8 mouse cellular contexts compared by ENCODE assay signal in genomic region chr9:77753853-77754727, GRCm38 (mm10). TPM values are rescaled to one million over a fixed set of nuclear protein-coding genes. Genes with fewer than 3 reads are reported as not detected.
DNase-seq lines count a peak whose midpoint lies in the region; ATAC-seq and TF ChIP-seq lines count a peak whose summit lies in the region.

TSS of gene Gclc (plus strand) at chr9:77754535.

- H3K4me1 ChIP-seq in hindbrain, embryonic 10.5 days (replicated peaks), result peaks cover 31% of the 10 kb centered on the region
- peaks cover 18% of the 10 kb centered on the region for H3K4me1 ChIP-seq in lung, embryonic 16.5 days (replicated peaks; ENCODE audit: control insufficient read depth, insufficient read depth, low read length)
- peaks cover 12% of the 10 kb centered on the region for H3K4me1 ChIP-seq in thymus, adult 2 months (replicated peaks; ENCODE audit: control insufficient read depth, insufficient read depth, low read length)

- H3K9ac ChIP-seq in lung, embryonic 16.5 days (ENCODE audit: low read length), result peak within 1 kb of the TSS; percentile 83

- peak; percentile 85 for TF ChIP-seq POLR2A in thymus, adult 2 months (IDR thresholded peaks at IDR 0.05; ENCODE audit: control insufficient read depth, extremely low read depth, insufficient read depth, low read length, poor library complexity)

- peak; percentile 90 for DNase-seq in MN1 (ENCODE audit: low spot score)
- peak; percentile 92 for DNase-seq in cerebellum, adult 9-11 months
- DNase-seq in frontal cortex, adult 2 months (ENCODE audit: extremely low spot score in 1 of 2, low spot score in 1 of 2), result peak; percentile 72 to 92
- DNase-seq in hindbrain, embryonic 10.5 days (ENCODE audit: low spot score), result peak; percentile 92
- peak; percentile 92 for DNase-seq in layer of hippocampus, adult 9-11 months
- peak; percentile 80 for DNase-seq in ovary, adult 18-20 months (ENCODE audit: low spot score)
- peak; percentile 90 for DNase-seq in thymus, adult 2 months

- peak; percentile 83 for ATAC-seq in lung, embryonic 16.5 days (ENCODE audit: low read depth)

- 8% methylated on average over 53 of the region's 54 CpGs for WGBS in hindbrain, embryonic 10.5 days
- WGBS in lung, embryonic 16.5 days, result 7% methylated on average over 47 of the region's 54 CpGs
- WGBS in thymus, adult 2 months, result 10% methylated on average over 53 of the region's 54 CpGs

- H3K4me3 ChIP-seq in hindbrain, embryonic 10.5 days, result peak within 1 kb of the TSS; percentile 84
- peak within 1 kb of the TSS; percentile 86 for H3K4me3 ChIP-seq in lung, embryonic 16.5 days (ENCODE audit: low read length)
- H3K4me3 ChIP-seq in thymus, adult 2 months (ENCODE audit: control insufficient read depth, insufficient read depth, low read length), result peak within 1 kb of the TSS; percentile 91

- peaks cover 8% of the 10 kb centered on the region; the same call in 1 of the 2 replicates for H3K27me3 ChIP-seq in hindbrain, embryonic 10.5 days (ENCODE audit: insufficient read depth, poor library complexity, severe bottlenecking)
- no peaks in the 10 kb centered on the region for H3K27me3 ChIP-seq in lung, embryonic 16.5 days (ENCODE audit: control insufficient read depth, insufficient read depth, low read depth, low read length)
- H3K27me3 ChIP-seq in thymus, adult 2 months (ENCODE audit: control insufficient read depth, insufficient read depth, low read length), result no peaks in the 10 kb centered on the region

- H3K9me3 ChIP-seq in hindbrain, embryonic 10.5 days, result no peaks in the 10 kb centered on the region
- H3K9me3 ChIP-seq in lung, embryonic 16.5 days (ENCODE audit: control insufficient read depth, low read length), result no peaks in the 10 kb centered on the region

- no peak for TF ChIP-seq CTCF in thymus, adult 2 months (IDR thresholded peaks at IDR 0.05; ENCODE audit: borderline replicate concordance, control insufficient read depth, extremely low read depth, insufficient read depth, low read length, poor library complexity)

- H3K36me3 ChIP-seq in hindbrain, embryonic 10.5 days, result no peaks in the 10 kb centered on the region; the same call in 1 of the 2 replicates
- no peaks in the 10 kb centered on the region for H3K36me3 ChIP-seq in lung, embryonic 16.5 days (ENCODE audit: control insufficient read depth, insufficient read depth, low read length)
- no peaks in the 10 kb centered on the region for H3K36me3 ChIP-seq in thymus, adult 2 months (ENCODE audit: control insufficient read depth, insufficient read depth, low read length)

- peak within 1 kb of the TSS; percentile 83 for H3K4me2 ChIP-seq in lung, embryonic 16.5 days (ENCODE audit: low read depth, low read length)

- peak within 1 kb of the TSS; percentile 95 for H3K27ac ChIP-seq in hindbrain, embryonic 10.5 days
- H3K27ac ChIP-seq in lung, embryonic 16.5 days (ENCODE audit: low read length), result peak within 1 kb of the TSS; percentile 93
- no peak within 1 kb of the TSS for H3K27ac ChIP-seq in thymus, adult 2 months (ENCODE audit: control insufficient read depth, insufficient read depth, low read length)

RNA-seq across cellular contexts. Expression of gene Gclc, which starts in this region (rescaled TPM):
- 36.7 and 39.4 TPM in 2 replicates for polyA plus RNA-seq in frontal cortex, adult 2 months (2012; rRNA removed)
- polyA plus RNA-seq in hindbrain, embryonic 10.5 days (2016; fragmentation: Nextera tagmentation; extraction: Ambion mirVana), result 13.9 and 17.4 TPM in 2 replicates
- 15.8 and 16.4 TPM in 2 replicates for polyA plus RNA-seq in lung, embryonic 16.5 days (2015; fragmentation: Nextera tagmentation; extraction: Ambion mirVana)
- polyA plus RNA-seq in thymus, adult 2 months (2012; rRNA removed), result 24.7 and 26.6 TPM in 2 replicates
